Mouse (Mus musculus) CH12.LX (cell line): ENCODE results near the gene Tspan3. TPM values are rescaled to one million over a fixed set of nuclear protein-coding genes. Genes with fewer than 3 reads are reported as not detected.

ENCODE experiments used
- DNase-seq: peaks from one replicate; pipeline ENCODE4 v3.0.0-alpha.2; 2013; ENCODE audit errors: extremely low read depth
- H3K27ac ChIP-seq: 2 replicates; pipeline ENCODE4 v1.5.1; 2012; ENCODE audit warnings: low read depth, mild to moderate bottlenecking, control low read depth, moderate library complexity; ENCODE audit not compliant: insufficient read depth
- H3K27me3 ChIP-seq: replicated peaks from 2 replicates; pipeline ENCODE3; 2012; ENCODE audit warnings: inconsistent platforms
- H3K36me3 ChIP-seq, 2 experiments: replicated peaks in 1 of 2; 2 replicates each; pipeline versions ENCODE3 to v1.6.1; 2012; ENCODE audit warnings: inconsistent platforms in 1 of 2, low read length in 1 of 2, mild to moderate bottlenecking in 1 of 2, mixed read lengths in 1 of 2, moderate library complexity in 1 of 2; ENCODE audit not compliant: control insufficient read depth in 1 of 2, insufficient read depth in 1 of 2
- H3K4me1 ChIP-seq, 2 experiments: 2 replicates each; pipeline ENCODE4 v1.6.1; 2012; ENCODE audit warnings: inconsistent platforms in 1 of 2, moderate library complexity in 1 of 2; ENCODE audit not compliant: insufficient read depth in 2 of 2, control insufficient read depth in 1 of 2
- H3K4me2 ChIP-seq: 2 replicates; pipeline ENCODE4 v1.6.1; 2012; ENCODE audit warnings: low read depth, mild to moderate bottlenecking, control low read depth; ENCODE audit not compliant: poor library complexity, insufficient read depth, severe bottlenecking
- H3K4me3 ChIP-seq, 3 experiments: fragments of 150-350 bp in 1 of 3; sonication (generic) in 1 of 3; replicated peaks in 1 of 3; 2 replicates each; pipeline versions ENCODE3 to v1.5.1; 2011 to 2012; ENCODE audit warnings: low read depth in 2 of 3, low read length in 2 of 3, mild to moderate bottlenecking in 2 of 3, moderate library complexity in 2 of 3, control low read depth in 1 of 3, improper control_type of control experiment in 1 of 3, inconsistent platforms in 1 of 3, mixed read lengths in 1 of 3; ENCODE audit not compliant: poor library complexity in 1 of 3
- H3K79me2 ChIP-seq: replicated peaks from 2 replicates; pipeline ENCODE4 v1.6.1; 2012; ENCODE audit warnings: mild to moderate bottlenecking, moderate library complexity; ENCODE audit not compliant: control insufficient read depth, poor library complexity, insufficient read depth, severe bottlenecking; ENCODE audit errors: extremely low read depth
- H3K9ac ChIP-seq: 2 replicates; pipeline ENCODE4 v1.6.1; 2012; ENCODE audit warnings: low read depth, mild to moderate bottlenecking, control low read depth, moderate library complexity; ENCODE audit not compliant: insufficient read depth
- H3K9me3 ChIP-seq: replicated peaks from 2 replicates; pipeline ENCODE3; 2012; ENCODE audit warnings: low read length, inconsistent platforms, mixed read lengths
- BHLHE40 ChIP-seq: IDR thresholded peaks from 2 replicates; pipeline ENCODE4 v1.6.1; 2011; ENCODE audit warnings: mild to moderate bottlenecking, low read depth, low read length, improper control_type of control experiment
- CHD1 ChIP-seq: IDR thresholded peaks from 2 replicates; pipeline ENCODE4 v1.6.1; 2012; ENCODE audit warnings: low read depth, low read length, improper control_type of control experiment, inconsistent platforms
- CHD2 ChIP-seq: IDR thresholded peaks from 2 replicates; pipeline ENCODE4 v1.6.1; 2011; ENCODE audit warnings: low read length, improper control_type of control experiment
- CTCF ChIP-seq, 2 experiments: IDR thresholded peaks in 1 of 2; conservative IDR thresholded peaks in 1 of 2; 2 replicates each; pipeline ENCODE4 v1.5.1; 2011 to 2012; ENCODE audit warnings: low read depth in 2 of 2, low read length in 2 of 2, improper control_type of control experiment in 1 of 2, inconsistent platforms in 1 of 2, mild to moderate bottlenecking in 1 of 2, moderate library complexity in 1 of 2
- E2F4 ChIP-seq: IDR thresholded peaks from 2 replicates; pipeline ENCODE4 v1.6.1; 2011; ENCODE audit warnings: low read depth, low read length, improper control_type of control experiment; ENCODE audit not compliant: insufficient replicate concordance
- ELF1 ChIP-seq: IDR thresholded peaks from 2 replicates; pipeline ENCODE4 v1.6.1; 2014; ENCODE audit warnings: low read depth, mild to moderate bottlenecking, inconsistent platforms, low read length, improper control_type of control experiment
- ETS1 ChIP-seq: conservative IDR thresholded peaks from 2 replicates; pipeline ENCODE4 v1.6.1; 2012; ENCODE audit warnings: low read depth, mild to moderate bottlenecking, inconsistent platforms, low read length, improper control_type of control experiment, moderate library complexity
- GABPA ChIP-seq: IDR thresholded peaks from 2 replicates; pipeline ENCODE4 v1.6.1; 2012; ENCODE audit warnings: low read depth, low read length, improper control_type of control experiment, inconsistent platforms; ENCODE audit not compliant: insufficient replicate concordance
- HCFC1 ChIP-seq: IDR thresholded peaks from 2 replicates; pipeline ENCODE4 v1.6.1; 2012; ENCODE audit warnings: low read depth, mild to moderate bottlenecking, inconsistent platforms, low read length, improper control_type of control experiment
- IRF4 ChIP-seq: IDR thresholded peaks from 2 replicates; pipeline ENCODE4 v1.6.1; 2014; ENCODE audit warnings: low read depth, mild to moderate bottlenecking, inconsistent platforms, low read length, improper control_type of control experiment
- JUN ChIP-seq: IDR thresholded peaks from 2 replicates; pipeline ENCODE4 v1.6.1; 2011; ENCODE audit warnings: low read depth, mild to moderate bottlenecking, low read length, improper control_type of control experiment, moderate library complexity; ENCODE audit not compliant: insufficient read depth
- MAFK ChIP-seq: IDR thresholded peaks from 2 replicates; pipeline ENCODE4 v1.6.1; 2011; ENCODE audit warnings: low read length, improper control_type of control experiment; ENCODE audit not compliant: insufficient replicate concordance
- MAX ChIP-seq: IDR thresholded peaks from 2 replicates; pipeline ENCODE4 v1.6.1; 2011; ENCODE audit warnings: low read length, improper control_type of control experiment
- MAZ ChIP-seq: IDR thresholded peaks from 2 replicates; pipeline ENCODE4 v1.6.1; 2012; ENCODE audit warnings: low read depth, mild to moderate bottlenecking, inconsistent platforms, low read length, improper control_type of control experiment, moderate library complexity
- MEF2A ChIP-seq: IDR thresholded peaks from 2 replicates; pipeline ENCODE4 v1.6.1; 2014; ENCODE audit warnings: low read depth, mild to moderate bottlenecking, inconsistent platforms, low read length, improper control_type of control experiment, borderline replicate concordance
- MYC ChIP-seq: IDR thresholded peaks from 2 replicates; pipeline ENCODE4 v1.6.1; 2011; ENCODE audit warnings: low read depth, mild to moderate bottlenecking, improper control_type of control experiment, low read length
- NELFE ChIP-seq: IDR thresholded peaks from 2 replicates; pipeline ENCODE4 v1.6.1; 2011; ENCODE audit warnings: low read depth, low read length, improper control_type of control experiment
- NRF1 ChIP-seq: IDR thresholded peaks from 2 replicates; pipeline ENCODE4 v1.6.1; 2014; ENCODE audit warnings: low read depth, mild to moderate bottlenecking, inconsistent platforms, low read length, improper control_type of control experiment, moderate library complexity
- PAX5 ChIP-seq: IDR thresholded peaks from 2 replicates; pipeline ENCODE4 v1.6.1; 2012; ENCODE audit warnings: low read length, inconsistent platforms, mixed read lengths
- POLR2A ChIP-seq: IDR thresholded peaks from 2 replicates; pipeline ENCODE4 v1.6.1; 2011; ENCODE audit warnings: low read depth, mild to moderate bottlenecking, improper control_type of control experiment, low read length
- POLR2AphosphoS2 ChIP-seq: IDR thresholded peaks from 2 replicates; pipeline ENCODE4 v1.6.1; 2011; ENCODE audit warnings: low read depth, low read length, improper control_type of control experiment
- RAD21 ChIP-seq: IDR thresholded peaks from 2 replicates; pipeline ENCODE4 v1.6.1; 2011; ENCODE audit warnings: low read depth, mild to moderate bottlenecking, low read length, improper control_type of control experiment, moderate library complexity
- RCOR1 ChIP-seq: conservative IDR thresholded peaks from 2 replicates; pipeline ENCODE4 v1.6.1; 2012; ENCODE audit warnings: low read depth, mild to moderate bottlenecking, inconsistent platforms, low read length, improper control_type of control experiment
- SMC3 ChIP-seq: IDR thresholded peaks from 2 replicates; pipeline ENCODE4 v1.6.1; 2011; ENCODE audit warnings: low read depth, low read length, improper control_type of control experiment
- TCF12 ChIP-seq: IDR thresholded peaks from 2 replicates; pipeline ENCODE4 v1.6.1; 2014; ENCODE audit warnings: low read depth, mild to moderate bottlenecking, inconsistent platforms, low read length, improper control_type of control experiment
- UBTF ChIP-seq: IDR thresholded peaks from 2 replicates; pipeline ENCODE4 v1.6.1; 2012; ENCODE audit warnings: low read depth, mild to moderate bottlenecking, inconsistent platforms, low read length, improper control_type of control experiment, moderate library complexity
- USF1 ChIP-seq: IDR thresholded peaks from 2 replicates; pipeline ENCODE4 v1.6.1; 2014; ENCODE audit warnings: low read depth, mild to moderate bottlenecking, inconsistent platforms, low read length, improper control_type of control experiment
- USF2 ChIP-seq: conservative IDR thresholded peaks from 2 replicates; pipeline ENCODE4 v1.6.1; 2011; ENCODE audit warnings: low read depth, low read length, improper control_type of control experiment
- ZC3H11A ChIP-seq: IDR thresholded peaks from 2 replicates; pipeline ENCODE4 v1.6.1; 2012; ENCODE audit warnings: low read depth, mild to moderate bottlenecking, inconsistent platforms, low read length, improper control_type of control experiment
- ZKSCAN1 ChIP-seq: IDR thresholded peaks from 2 replicates; pipeline ENCODE4 v1.6.1; 2012; ENCODE audit warnings: low read depth, inconsistent platforms, low read length, improper control_type of control experiment, borderline replicate concordance
- ZMIZ1 ChIP-seq: IDR thresholded peaks from 2 replicates; pipeline ENCODE4 v1.6.1; 2012; ENCODE audit warnings: low read depth, mild to moderate bottlenecking, inconsistent platforms, low read length, improper control_type of control experiment
- ZNF384 ChIP-seq: IDR thresholded peaks from 2 replicates; pipeline ENCODE4 v1.6.1; 2012; ENCODE audit warnings: low read depth, low read length, improper control_type of control experiment, inconsistent platforms
- dilution Hi-C: fragments of 300-500 bp; cut with MboI; formaldehyde crosslinking; loops from 2 replicates; pipeline ENCODE4 v1.14.3; 2020; ENCODE audit warnings: low sequenced_read_pairs; ENCODE audit not compliant: extremely low pct_unique_long_range_greater_than_20kb, extremely low pct_ligation_motif_present
- in situ Hi-C: fragments of 300-500 bp; cut with MboI; formaldehyde crosslinking; loops from 3 replicates; pipeline ENCODE4 v1.14.3; 2019; ENCODE audit warnings: low sequenced_read_pairs, low pct_ligation_motif_present, low pct_unique_long_range_greater_than_20kb, mixed read lengths
- polyA plus RNA-seq: library from polyadenylated mRNA; unstranded; fragments of >175 nt; gene quantifications from 2 replicates; pipeline ENCODE4 v1.2.1, GENCODE M21; 2012; ENCODE audit warnings: low read depth; ENCODE audit not compliant: insufficient read length
- total RNA-seq, 2 experiments: library from RNA; depleted of rRNA; stranded (reverse); fragments of 300-350 nt in 1 of 2; fragments of >200 nt in 1 of 2; gene quantifications; 2 replicates each; pipeline ENCODE4 v1.2.3; 2012 to 2014

Tspan3 gene
- total and polyA plus RNA-seq, 3 experiments, result 34.5 to 85.9 (median 60.4) TPM

GRCm38 (mm10) chr9:56119651-56120050 lies 45.6 kb downstream of the Tspan3 start:
- Histone ChIP-seq H3K9ac (no peak overlapping the region), H3K27me3 (no peaks in the 10 kb centered on the region), H3K9me3 (peaks cover 13% of the 10 kb centered on the region), H3K36me3 (peaks cover 3 to 96% of the 10 kb centered on the region in 2 experiments), H3K4me2 (no peak overlapping the region), H3K27ac (no peak overlapping the region), H3K4me1 (peaks cover 5 to 28% of the 10 kb centered on the region in 2 experiments), H3K4me3 (no peak overlapping the region), H3K79me2 (no peaks in the 10 kb centered on the region)
- dilution Hi-C loops, result no loop called here
- TF ChIP-seq JUN, result no peak
- no peak for TF ChIP-seq MAZ
- peak in 1 of 2 experiments; percentile 30; a peak in 1 of 4 replicates for TF ChIP-seq CTCF (conservative IDR thresholded peaks at IDR 0.05 in 1 of 2, IDR thresholded peaks at IDR 0.05 in 1 of 2; ENCODE audit: low read depth in 2 of 2, low read length in 2 of 2)
- TF ChIP-seq HCFC1, result no peak
- no peak for TF ChIP-seq MEF2A
- in situ Hi-C loops, result no loop called here
- DNase-seq, result no peak

DNA sequence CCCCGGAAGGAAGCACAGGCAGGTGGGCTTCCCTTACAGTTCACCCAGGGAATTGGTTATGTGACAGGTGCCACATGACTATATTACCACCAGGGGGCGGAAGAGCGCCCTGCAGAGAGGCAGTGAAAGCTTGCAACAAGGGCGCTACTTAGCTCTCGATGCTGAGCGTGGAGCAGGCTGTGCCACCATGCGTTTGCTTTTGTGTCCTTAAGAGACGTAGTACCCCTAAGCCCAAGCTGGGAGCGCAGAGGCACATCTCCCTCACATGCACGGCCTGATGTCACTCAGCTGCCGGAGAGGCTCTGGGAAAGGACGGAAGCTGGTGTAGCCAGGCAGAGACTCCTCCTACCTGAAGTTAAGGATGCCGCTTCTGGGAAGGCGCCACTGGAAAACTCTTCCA lies 46.7 kb downstream of the Tspan3 start:
- Histone ChIP-seq H3K9me3 (peaks cover 13% of the 10 kb centered on the region), H3K9ac (no peak overlapping the region), H3K79me2 (no peaks in the 10 kb centered on the region), H3K36me3 (peaks cover 3 to 96% of the 10 kb centered on the region in 2 experiments), H3K27me3 (no peaks in the 10 kb centered on the region), H3K27ac (no peak overlapping the region), H3K4me3 (peak overlapping the region in 1 of 3 experiments; percentile 2), H3K4me1 (peaks cover 5 to 28% of the 10 kb centered on the region in 2 experiments), H3K4me2 (peak overlapping the region; percentile 5; the same call in 1 of the 2 replicates)
- dilution Hi-C loops (no loop called here), in situ Hi-C loops (no loop called here)
- peak; percentile 90 for DNase-seq
- TF ChIP-seq USF1, result peak; percentile 37; the same call in 1 of the 2 replicates
- no peak for TF ChIP-seq RCOR1
- TF ChIP-seq MAFK, result 0 out of 2 replicates have a peak, but pooled peaks have one; percentile 28
- TF ChIP-seq CHD2, result no peak
- no peak for TF ChIP-seq ZNF384
- peak; percentile 54 for TF ChIP-seq IRF4
- no peak for TF ChIP-seq E2F4
- TF ChIP-seq MAX, result peak; percentile 78
- no peak for TF ChIP-seq POLR2AphosphoS2
- 0 out of 2 replicates have a peak, but pooled peaks have one; percentile 18 for TF ChIP-seq HCFC1
- TF ChIP-seq CHD1, result no peak
- no peak for TF ChIP-seq NRF1
- peak; percentile 48; the same call in 1 of the 2 replicates for TF ChIP-seq ELF1
- TF ChIP-seq USF2, result no peak
- peak; percentile 91 to 94 for TF ChIP-seq CTCF (conservative IDR thresholded peaks at IDR 0.05 in 1 of 2, IDR thresholded peaks at IDR 0.05 in 1 of 2; ENCODE audit: low read depth in 2 of 2, low read length in 2 of 2)
- no peak for TF ChIP-seq ZKSCAN1
- peak; percentile 94 for TF ChIP-seq SMC3
- no peak for TF ChIP-seq GABPA
- TF ChIP-seq ZC3H11A, result peak; percentile 72; the same call in 1 of the 2 replicates
- TF ChIP-seq MYC, result peak; percentile 50; the same call in 1 of the 2 replicates
- no peak for TF ChIP-seq ZMIZ1
- peak; percentile 52; the same call in 1 of the 2 replicates for TF ChIP-seq MAZ
- TF ChIP-seq TCF12, result peak; percentile 61; the same call in 1 of the 2 replicates
- TF ChIP-seq POLR2A, result no peak
- TF ChIP-seq BHLHE40, result 0 out of 2 replicates have a peak, but pooled peaks have one; percentile 37
- peak; percentile 77 for TF ChIP-seq RAD21
- TF ChIP-seq NELFE, result peak; percentile 50; the same call in 1 of the 2 replicates
- no peak for TF ChIP-seq ETS1
- no peak for TF ChIP-seq JUN
- TF ChIP-seq PAX5, result no peak
- no peak for TF ChIP-seq UBTF
